Mouse (Mus musculus): ENCODE data around the gene Inpp5a. TPM values are rescaled to one million over a fixed set of nuclear protein-coding genes. Genes with fewer than 3 reads are reported as not detected.

Inpp5a gene
- total RNA-seq, 1 experiment from 2014 or later: 10.0 TPM

- no peak for ATAC-seq (replicated peaks; ENCODE audit: insufficient number of reproducible peaks, low FRiP score, low TSS enrichment, poor library complexity, severe bottlenecking)
Observed at GRCm38 (mm10) chr7:139466484-139467176, 77.7 kb downstream of the Inpp5a start.

- no peak for ATAC-seq (replicated peaks; ENCODE audit: insufficient number of reproducible peaks, low FRiP score, low TSS enrichment, poor library complexity, severe bottlenecking)
Observed at GRCm38 (mm10) chr7:139467177-139467895, 78.4 kb downstream of the Inpp5a start.

GRCm38 (mm10) chr7:139467896-139468279, 79.0 kb downstream of the Inpp5a start:
- ATAC-seq (replicated peaks; ENCODE audit: insufficient number of reproducible peaks, low FRiP score, low TSS enrichment, poor library complexity, severe bottlenecking): no peak

GRCm38 (mm10) chr7:139468440-139468839, 79.5 kb downstream of the Inpp5a start:
- no peak for ATAC-seq (replicated peaks; ENCODE audit: insufficient number of reproducible peaks, low FRiP score, low TSS enrichment, poor library complexity, severe bottlenecking)

GRCm38 (mm10) chr7:139469457-139469856, 80.5 kb downstream of the Inpp5a start:
- ATAC-seq (replicated peaks; ENCODE audit: insufficient number of reproducible peaks, low FRiP score, low TSS enrichment, poor library complexity, severe bottlenecking): no peak

GRCm38 (mm10) chr7:139470481-139470880, 81.6 kb downstream of the Inpp5a start:
- no peak for ATAC-seq (replicated peaks; ENCODE audit: insufficient number of reproducible peaks, low FRiP score, low TSS enrichment, poor library complexity, severe bottlenecking)

GRCm38 (mm10) chr7:139472052-139472451, 83.1 kb downstream of the Inpp5a start:
- no peak for ATAC-seq (replicated peaks; ENCODE audit: insufficient number of reproducible peaks, low FRiP score, low TSS enrichment, poor library complexity, severe bottlenecking)

GRCm38 (mm10) chr7:139472865-139473549, 84.1 kb downstream of the Inpp5a start:
- ATAC-seq (replicated peaks; ENCODE audit: insufficient number of reproducible peaks, low FRiP score, low TSS enrichment, poor library complexity, severe bottlenecking): 0 out of 2 replicates have a peak, but pooled peaks have one; percentile 40

GRCm38 (mm10) chr7:139475896-139476295, 87.0 kb downstream of the Inpp5a start:
- ATAC-seq (replicated peaks; ENCODE audit: insufficient number of reproducible peaks, low FRiP score, low TSS enrichment, poor library complexity, severe bottlenecking): no peak

- ATAC-seq (replicated peaks; ENCODE audit: insufficient number of reproducible peaks, low FRiP score, low TSS enrichment, poor library complexity, severe bottlenecking): no peak
Observed at GRCm38 (mm10) chr7:139476700-139477099, 87.8 kb downstream of the Inpp5a start.

- no peak for ATAC-seq (replicated peaks; ENCODE audit: insufficient number of reproducible peaks, low FRiP score, low TSS enrichment, poor library complexity, severe bottlenecking)
Observed at GRCm38 (mm10) chr7:139477748-139478147, 88.8 kb downstream of the Inpp5a start.

- no peak for ATAC-seq (replicated peaks; ENCODE audit: insufficient number of reproducible peaks, low FRiP score, low TSS enrichment, poor library complexity, severe bottlenecking)
Observed at GRCm38 (mm10) chr7:139479077-139479476, 90.2 kb downstream of the Inpp5a start.

- no peak for ATAC-seq (replicated peaks; ENCODE audit: insufficient number of reproducible peaks, low FRiP score, low TSS enrichment, poor library complexity, severe bottlenecking)
Observed at GRCm38 (mm10) chr7:139479626-139480025, 90.7 kb downstream of the Inpp5a start.

- ATAC-seq (replicated peaks; ENCODE audit: insufficient number of reproducible peaks, low FRiP score, low TSS enrichment, poor library complexity, severe bottlenecking): no peak
Observed at GRCm38 (mm10) chr7:139484206-139484955, 95.5 kb downstream of the Inpp5a start.

GRCm38 (mm10) chr7:139489721-139490211, 100.9 kb downstream of the Inpp5a start:
- no peak for ATAC-seq (replicated peaks; ENCODE audit: insufficient number of reproducible peaks, low FRiP score, low TSS enrichment, poor library complexity, severe bottlenecking)

- ATAC-seq (replicated peaks; ENCODE audit: insufficient number of reproducible peaks, low FRiP score, low TSS enrichment, poor library complexity, severe bottlenecking): no peak
Observed at GRCm38 (mm10) chr7:139492351-139492750, 103.4 kb downstream of the Inpp5a start.

- ATAC-seq (replicated peaks; ENCODE audit: insufficient number of reproducible peaks, low FRiP score, low TSS enrichment, poor library complexity, severe bottlenecking): no peak
Observed at GRCm38 (mm10) chr7:139492946-139493345, 104.0 kb downstream of the Inpp5a start.

- ATAC-seq (replicated peaks; ENCODE audit: insufficient number of reproducible peaks, low FRiP score, low TSS enrichment, poor library complexity, severe bottlenecking): no peak
Observed at GRCm38 (mm10) chr7:139495791-139496190, 106.9 kb downstream of the Inpp5a start.
